Mouse (Mus musculus): Measurements from ENCODE around the gene Aknad1.

Aknad1 gene

DNA sequence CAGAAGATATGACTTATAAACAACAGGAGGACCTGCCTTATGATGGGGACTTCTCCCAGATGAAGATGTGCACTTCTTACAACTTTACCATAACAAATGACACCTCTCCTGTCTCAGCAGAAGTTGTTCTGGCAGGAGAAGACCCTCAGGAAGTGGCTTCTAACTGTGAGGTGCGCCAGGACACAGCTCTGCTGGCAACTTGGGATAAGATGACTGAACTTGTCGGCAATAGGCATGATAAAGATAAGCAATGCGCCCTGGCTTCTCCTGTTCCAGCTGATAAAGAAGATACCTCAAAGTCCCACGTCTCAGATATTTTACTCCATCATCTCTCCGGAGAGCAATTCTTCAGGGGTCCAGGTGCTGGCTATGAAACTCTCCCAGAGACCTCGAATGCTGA, 12.2 kb downstream of the Aknad1 start:
- no peak for DNase-seq

DNA sequence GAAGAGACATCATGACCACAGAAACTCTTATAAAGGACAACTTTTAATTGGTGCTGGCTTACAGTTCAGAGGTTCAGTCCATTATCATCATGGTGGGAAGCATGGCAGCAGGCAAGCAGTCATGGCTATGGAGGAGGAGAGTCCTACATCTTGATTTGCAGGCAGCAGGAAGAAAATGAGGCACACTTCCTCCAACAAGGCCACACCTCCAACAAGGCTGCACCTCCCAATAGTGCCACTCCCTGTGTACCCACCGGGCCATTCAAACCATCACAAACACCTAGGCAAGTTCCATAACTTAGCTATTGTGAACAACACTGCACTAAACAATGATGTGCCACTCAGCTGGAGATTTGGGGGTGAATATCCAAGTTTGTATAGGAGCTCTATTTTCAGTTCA, 15.1 kb downstream of the Aknad1 start:
- DNase-seq, result no peak

DNA sequence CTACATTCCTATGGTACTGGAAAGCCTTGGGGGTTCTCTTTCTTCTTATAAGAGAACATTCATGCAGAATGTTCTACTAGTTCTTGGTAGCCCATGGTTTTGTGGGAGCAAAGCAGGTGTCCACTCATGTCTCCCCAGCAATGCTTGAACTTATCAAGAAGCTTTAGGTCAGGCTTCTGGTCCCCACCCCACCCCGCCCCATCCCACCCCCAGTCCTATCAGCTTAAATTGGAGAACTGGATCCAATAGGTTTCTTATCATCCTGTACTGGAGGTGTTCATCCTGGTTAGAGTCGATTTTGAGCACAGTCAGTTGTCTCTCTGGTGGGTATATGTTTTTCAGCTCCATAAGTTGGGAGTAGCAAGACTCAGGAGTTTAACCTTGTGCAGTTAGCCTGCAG, 16.1 kb downstream of the Aknad1 start:
- no peak for DNase-seq

DNA sequence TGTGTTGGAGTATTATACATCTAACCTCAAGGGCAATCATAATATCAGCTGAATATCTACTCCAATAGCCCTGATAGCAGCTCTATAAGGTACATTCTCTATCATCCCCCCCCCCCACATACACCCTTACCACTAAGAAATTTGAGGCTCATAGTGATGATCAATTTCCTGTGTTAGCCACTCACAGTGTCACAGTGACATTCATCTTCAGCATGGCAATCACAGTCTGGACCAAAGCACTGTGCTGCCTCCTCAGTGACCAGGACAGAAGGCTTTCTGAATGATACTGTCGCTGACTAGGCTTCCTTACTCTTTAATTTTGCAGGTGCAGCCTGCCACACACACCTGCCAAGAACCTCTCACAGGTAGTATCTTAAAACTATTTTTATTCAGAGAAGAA, 16.7 kb downstream of the Aknad1 start:
- DNase-seq, result no peak

DNA sequence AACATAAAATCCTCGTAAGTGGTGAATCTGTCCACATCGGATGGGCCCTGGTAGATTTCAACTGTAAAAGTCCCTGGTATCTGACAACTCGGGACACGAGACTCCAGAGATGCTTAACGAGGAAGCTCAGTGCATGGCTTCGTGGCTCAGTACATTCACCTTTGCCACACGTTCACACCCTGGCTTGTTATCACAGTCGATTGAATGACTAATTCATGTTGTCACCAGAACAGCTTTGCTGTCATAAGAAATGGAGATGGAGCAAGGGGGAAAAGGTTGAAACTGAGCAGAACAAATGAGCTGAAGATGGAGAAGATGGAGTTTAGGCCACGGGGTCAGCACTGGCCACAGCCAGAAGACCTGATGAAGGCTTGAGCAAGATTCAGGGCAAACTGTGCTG, 18.1 kb downstream of the Aknad1 start:
- no peak for DNase-seq

DNA sequence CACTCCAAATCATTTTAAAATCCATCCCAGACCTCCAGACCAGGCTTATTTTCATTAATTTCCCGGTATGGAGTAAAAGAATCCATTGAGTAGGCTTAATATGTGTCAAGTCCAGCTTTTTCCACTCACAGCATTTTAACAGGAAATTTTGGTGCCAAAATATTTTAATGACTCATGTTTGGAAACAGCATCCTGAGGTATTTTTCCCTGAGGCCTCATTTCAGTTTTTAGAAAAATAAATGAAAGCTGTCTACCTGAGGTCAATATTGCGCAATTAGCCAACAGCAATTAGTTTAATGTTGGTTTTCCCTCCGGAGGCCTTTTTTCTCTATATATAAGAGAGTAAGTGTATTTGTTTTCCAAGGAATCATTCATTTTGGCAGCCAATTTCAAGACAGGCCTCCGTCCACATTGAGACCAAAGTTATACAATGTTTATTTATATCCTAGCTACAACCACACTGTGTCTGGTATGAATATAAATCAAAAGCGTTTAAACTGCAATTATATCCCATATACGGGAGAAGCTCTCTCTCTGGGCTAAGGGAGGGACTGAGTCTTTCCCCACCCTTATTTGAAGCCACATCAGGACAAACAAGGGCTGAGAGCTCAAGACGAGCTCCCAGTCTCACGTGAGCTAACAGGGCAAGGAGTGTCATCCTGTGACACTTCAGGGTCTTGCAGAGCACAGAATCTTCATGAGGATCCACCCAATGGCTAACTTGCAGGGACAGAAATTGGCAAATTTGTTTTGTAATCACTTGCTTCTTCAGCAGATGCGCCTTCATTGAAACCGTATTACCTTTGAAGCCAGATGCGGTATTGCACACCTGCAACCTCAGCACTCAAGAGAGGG, 20.3 kb downstream of the Aknad1 start:
- no peak for DNase-seq

DNA sequence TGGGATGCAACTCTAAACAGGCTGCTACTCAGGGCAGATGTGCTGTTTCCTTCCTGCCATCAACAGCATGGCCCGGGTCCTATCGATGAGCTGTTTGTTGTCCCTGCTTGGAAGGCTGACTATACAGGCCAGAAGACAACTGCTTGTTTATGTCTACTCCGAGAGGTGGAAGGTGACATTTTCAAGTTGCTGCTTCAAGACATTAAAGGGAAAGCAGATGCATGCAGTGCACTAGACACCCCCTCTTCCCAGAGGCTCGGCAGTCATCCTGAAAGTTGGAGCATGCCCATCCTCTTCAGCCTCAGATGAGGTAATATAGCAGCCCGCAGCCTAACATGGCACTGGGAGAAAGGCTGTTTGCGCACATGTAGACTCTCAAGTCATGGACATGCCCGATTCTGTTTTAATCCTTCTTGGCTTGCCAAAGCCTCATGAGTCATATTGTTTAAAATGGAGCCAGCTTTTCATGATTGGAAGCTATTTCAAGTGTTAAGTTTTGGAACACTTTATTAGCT, 23.2 kb downstream of the Aknad1 start:
- DNase-seq, result no peak

DNA sequence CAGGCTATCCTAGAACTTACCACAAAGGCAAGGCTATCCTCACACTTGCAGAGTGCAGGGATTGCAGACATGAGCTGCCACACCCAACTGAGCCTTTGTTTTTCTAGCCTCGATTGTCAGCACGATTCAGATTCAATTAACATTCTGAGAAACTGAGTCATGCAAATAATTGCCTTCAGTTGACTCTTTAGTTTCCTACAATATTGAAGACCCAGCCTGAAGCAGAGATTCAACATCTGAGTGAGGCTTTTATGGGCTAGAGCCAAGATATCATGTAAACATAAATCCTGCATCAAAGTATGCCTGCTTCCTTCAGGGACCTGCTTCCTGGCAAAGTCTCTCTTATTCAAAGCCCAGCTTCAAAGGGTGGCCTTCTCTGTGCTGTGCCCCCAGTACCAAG, 24.2 kb downstream of the Aknad1 start:
- no peak for DNase-seq

DNA sequence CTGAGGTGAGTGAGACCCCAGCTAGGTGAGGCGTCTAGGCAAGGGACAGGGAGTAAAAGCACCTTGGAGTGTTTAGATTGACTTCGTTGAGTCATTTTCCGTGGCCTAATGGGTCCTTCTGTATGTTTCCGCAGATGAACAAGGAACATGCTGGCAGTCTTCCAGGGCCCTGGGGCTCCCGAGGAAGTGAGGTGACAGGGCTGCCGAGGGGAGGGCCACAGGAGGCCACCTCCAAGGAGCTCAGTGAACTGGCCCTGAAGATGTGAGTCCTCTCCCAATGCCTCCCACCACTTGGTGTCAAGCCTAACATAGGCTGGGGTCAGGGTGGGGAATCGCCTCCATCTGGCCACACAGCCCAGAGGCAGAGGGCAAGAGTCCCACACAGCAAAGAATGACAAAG, 25.5 kb downstream of the Aknad1 start:
- no peak for DNase-seq

DNA sequence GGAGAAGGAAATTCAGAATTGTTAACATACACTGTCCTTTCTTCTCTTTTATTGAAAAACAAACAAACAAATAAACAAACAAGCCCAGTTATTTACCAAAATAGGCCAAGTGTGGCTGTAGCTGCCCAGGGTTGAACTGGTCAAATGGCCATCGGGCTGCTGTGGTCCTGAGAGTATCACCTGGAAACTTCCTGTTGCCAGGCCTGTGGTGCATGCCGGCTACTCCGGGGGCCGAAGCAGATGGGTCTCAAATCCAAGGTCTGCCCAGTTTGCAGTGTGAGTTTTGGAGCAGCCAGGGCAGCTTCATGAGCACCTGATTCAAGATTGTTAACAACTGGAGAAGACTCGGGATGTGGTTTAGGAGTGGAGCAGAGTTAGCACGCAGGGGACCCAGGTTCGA, 26.0 kb downstream of the Aknad1 start:
- no peak for DNase-seq

DNA sequence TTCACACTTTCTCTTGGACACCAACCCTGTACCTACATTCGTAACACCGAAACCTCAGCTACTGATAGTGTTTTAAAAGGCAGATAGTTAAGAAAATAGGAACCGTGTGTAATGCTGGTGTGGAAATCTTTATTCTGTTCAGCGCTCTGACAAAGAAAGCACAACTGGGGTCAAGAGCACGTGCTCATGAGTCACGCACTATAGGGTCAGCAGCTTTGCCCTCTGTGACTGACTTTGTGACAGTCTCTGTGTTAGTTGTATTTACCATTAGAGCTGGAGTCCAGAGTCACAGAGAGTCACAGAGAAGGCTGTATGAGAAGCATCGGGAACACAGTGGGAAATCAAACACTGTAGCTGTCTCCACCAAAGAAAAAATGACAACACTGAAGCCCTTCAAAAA, 27.5 kb downstream of the Aknad1 start:
- no peak for DNase-seq

DNA sequence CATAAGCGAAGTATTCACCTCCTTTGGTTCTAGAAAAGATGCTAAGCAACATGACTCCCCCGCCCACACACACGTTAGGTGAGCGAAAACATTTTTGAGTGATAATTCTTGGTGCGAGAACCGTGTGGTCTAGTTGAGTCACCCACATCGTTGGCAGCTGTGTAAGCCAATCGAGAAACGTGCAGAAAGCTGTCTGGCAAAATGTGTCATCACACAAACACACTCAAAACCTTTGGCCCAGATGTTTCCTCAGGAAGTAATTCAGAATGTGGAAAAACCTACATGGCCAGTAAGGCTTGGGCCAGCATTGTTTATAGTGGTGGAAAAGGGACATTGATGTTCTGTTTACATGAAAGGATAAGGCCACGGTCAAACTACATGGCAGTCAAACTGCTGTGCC, 28.0 kb downstream of the Aknad1 start:
- no peak for DNase-seq

DNA sequence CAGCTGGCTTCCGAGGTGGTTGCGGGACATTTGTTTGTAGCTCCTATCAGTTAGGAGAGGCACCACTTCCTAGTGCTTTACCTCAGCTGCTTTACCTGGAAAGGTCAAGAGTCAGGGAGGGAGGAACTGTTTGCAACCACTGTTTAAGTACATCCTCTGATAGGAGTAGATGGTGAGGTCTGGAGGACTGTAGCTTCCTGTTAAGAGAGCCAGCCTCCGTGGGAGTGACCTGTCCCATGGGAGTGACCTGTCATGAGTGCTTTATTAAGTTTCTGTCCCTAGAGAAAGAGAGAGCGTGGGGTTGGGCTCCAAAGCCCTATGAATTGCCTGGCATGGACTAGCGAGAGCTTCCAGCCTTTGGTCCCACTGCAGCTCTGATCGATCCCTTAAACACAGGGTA, 30.1 kb downstream of the Aknad1 start:
- DNase-seq, result no peak

DNA sequence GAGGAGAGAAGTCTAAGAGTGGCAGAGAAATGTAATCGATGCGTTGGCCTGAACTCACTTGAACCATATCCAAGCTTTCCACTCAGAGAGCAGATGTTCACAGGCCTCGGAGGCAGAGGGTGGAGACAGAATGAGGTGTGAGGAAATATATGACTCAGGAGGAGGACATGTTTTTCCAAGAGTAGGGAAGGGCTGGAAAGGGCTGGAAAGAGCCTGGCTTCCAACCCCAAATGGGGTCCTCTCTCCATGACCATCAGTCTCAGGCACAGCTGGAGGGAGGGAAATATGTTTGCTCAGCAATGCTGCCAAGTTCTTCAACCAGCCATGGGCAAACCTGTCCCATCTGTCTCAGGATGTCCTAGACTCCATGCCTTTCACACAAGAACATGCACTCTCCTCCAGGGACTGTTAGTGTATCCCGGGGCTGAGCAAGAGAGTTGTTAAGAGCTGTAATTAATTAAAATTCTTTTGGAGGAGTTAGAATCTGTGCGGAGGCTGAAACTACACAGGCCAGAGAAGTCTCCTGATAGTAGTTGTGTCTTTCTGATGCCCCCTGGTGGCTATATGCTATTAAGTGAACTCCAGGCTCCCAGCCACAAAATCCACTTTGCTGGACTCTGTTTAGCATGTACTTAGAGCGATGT, 31.4 kb downstream of the Aknad1 start:
- peak; percentile 26 for DNase-seq

DNA sequence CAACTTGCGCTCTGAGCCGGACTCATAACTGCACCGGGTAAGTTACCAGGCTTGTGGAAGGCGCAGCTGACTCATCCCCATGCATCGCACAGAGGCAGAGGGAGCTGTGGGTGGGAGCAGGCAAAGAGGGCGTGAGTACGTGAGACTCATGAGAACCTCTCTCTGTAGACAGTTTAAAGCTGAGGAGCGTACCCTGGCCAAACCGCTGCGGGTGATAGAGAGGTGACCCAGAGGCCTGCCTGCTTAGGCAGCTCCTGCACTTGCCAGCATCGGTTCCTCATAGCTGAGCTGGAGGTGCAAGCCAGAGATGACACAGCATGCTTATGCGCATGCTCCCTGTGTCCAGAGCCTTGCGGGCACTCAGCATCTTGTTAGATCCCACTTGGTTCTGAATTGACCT, 32.8 kb downstream of the Aknad1 start:
- DNase-seq, result no peak

DNA sequence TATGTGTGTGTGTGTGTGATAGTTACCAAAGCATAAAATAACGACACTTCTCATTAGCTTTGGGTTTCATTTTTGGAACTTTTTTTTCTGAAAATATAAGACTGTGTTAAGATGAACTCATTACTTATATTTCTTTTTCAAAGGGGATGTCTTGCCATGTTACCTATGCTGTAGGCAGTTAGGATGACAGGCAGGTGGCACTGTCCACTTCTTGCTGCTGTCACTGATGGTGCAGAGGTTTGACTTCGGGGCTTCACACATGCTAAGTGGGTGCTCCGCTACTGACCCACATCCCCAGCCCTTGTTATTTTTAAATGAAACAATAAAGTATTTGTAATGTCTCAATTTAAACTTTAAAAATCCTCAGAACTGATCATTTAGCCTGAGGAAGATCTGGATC, 33.4 kb downstream of the Aknad1 start:
- DNase-seq, result no peak

DNA sequence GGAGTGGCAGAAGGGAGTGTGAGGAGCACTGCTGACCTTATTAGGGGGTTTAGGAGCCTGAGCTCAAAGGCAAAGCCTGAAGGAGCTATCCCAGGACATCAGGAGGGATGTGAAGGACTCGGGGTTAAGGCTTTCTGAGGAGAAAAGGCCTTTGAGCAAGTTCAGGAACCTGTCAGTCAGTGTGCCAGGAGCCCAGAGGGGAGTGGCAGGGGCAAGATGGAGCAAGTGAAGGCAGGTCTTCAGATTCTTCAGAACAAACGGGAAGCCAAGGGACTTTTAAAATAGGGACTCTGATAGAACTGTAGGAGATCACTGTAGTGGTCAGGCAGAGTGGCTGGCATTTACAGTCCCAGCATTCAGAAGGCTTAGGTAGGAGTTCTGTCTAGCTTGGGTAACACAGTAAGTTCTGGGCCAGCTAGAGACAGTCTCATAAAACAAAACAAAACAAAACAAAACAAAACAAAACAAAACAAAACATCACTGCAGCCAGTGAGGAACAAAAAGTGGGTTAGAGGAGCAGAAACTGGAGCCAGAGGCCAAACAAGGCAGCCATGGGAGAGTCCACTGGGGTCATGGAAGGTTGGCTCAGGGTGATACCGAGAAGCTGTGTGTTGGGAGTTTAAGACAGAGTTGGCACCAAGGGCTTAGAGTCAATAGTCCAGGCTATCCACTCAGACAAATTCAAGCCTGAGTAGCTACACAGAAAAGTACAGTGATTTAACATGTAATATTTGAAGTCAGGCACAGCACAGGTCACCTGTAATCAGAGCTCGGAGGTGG, 39.5 kb downstream of the Aknad1 start:
- DNase-seq, result no peak

DNA sequence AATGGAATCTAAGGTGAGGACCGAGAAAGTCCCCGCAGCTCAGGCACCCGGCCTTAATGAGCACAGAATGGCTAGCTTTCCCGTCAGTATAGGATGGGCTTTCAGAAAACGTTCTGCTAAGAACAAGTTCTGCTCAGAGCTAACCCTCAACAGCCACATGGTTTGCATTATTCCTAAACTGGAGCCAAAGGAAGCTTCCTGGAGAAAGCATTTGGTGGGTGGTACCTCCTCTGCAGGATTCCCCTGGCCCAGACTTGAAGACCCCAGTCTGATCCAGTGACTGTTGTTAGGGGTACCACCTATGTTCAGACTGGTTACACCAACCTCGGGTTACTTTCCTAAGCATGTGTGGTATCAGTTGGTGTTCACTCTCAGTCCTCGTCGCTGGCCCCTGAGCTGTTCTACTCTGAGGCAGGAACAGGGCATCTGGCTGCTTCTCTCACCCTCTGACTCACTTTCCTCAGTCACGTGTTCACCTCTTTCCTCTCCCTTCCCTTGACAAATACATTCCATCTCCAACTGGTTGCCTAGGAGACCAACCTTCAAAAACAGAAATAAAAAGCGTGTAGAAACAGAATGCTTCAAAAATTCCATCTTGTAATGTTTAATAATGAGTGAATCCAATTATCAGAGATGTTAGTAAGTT, 41.9 kb downstream of the Aknad1 start:
- DNase-seq, result no peak

DNA sequence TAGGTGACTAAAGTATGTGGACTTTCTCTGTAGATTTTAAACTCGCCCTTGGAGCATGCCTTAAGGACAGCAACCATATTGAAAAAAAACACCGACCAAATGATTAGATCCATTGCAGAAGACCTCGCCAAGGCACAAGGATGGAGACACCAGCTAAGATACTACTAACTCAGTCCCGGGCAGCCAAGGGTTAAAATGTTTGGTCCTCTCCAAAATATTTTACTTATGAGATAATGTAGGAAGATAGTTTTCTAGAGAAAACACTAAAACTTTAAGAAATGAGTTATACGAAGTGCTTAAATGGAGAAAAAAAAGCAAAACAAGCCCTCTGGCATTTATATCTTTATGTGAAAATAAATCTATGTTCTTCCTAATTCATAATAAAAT, 42.4 kb downstream of the Aknad1 start:
- no peak for DNase-seq

DNA sequence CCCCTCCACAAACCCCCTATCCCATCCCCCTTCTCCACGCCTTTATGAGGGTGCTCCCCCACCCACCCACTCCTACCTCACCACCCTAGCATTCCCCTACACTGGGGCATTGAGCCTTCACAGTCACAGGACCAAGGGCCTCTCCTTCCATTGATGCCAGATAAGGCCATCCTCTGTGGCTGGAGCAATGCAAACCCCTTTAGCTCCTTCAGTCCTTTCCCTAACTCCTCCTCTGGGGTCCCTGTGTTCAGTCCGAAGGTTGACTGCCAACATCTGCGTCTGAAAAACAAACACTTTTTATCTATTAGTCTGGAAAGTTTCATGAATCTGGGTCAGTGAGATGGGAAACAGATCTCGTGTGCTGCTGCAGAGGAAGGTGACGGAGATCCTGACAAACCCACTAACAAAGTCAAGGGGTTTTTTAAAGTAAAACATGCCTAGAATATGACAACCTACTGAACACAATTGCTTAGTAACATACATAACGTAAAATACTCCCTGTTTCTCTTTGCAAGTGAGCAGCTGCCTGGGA, 43.0 kb downstream of the Aknad1 start:
- no peak for DNase-seq

DNA sequence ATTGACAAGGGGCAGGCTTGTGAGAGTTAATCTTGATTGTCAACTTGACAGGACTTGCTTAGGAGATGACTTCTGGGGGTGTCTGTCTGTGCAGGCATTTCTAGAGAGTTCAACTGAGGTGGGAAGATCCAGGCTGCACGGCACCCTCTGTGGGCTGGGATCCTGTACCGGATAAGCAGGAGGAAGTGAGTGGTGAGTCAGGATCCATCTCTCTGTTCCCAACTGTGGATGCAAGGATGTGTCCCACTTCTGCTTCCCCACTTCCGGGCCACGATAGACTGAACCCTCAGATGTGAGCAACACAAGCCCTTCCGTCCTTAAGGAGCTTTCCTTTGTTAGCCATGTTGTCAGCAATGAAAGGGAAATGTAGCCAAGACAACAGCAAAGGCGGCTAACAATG, 47.1 kb downstream of the Aknad1 start:
- no peak for DNase-seq

DNA sequence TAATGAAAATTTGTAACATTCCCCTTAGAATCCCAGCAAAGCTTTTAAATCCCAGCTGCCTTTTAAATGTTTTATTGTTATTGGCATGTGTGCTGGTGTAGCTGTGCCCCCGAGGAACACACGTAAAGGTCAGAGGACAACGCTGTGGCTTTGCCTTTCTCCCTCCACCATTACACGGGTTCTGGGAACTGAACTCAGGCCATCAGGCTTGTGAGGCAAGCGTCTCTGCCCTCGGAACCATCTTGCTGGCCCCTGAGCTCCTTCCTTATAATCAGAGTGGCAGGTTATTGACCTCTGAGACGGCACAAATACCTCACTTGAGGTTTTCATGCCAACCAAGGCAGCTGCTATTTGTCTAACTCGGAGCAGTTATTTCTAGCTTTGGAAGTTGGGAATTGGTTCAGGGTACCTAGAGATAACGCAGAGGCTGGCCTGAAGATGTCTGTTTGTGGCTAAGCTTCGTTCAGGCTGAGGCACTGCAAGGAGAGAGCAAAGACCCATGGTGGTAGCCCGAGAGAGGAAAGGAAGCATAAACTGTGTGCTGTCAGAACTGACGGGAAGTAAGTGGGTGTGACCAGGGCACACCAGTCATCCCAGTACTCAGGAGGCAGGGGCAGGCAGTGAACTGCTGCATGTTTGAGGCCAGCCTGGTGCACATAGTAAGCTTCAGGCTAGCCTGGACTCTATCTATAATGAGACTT, 48.4 kb downstream of the Aknad1 start:
- DNase-seq, result no peak

DNA sequence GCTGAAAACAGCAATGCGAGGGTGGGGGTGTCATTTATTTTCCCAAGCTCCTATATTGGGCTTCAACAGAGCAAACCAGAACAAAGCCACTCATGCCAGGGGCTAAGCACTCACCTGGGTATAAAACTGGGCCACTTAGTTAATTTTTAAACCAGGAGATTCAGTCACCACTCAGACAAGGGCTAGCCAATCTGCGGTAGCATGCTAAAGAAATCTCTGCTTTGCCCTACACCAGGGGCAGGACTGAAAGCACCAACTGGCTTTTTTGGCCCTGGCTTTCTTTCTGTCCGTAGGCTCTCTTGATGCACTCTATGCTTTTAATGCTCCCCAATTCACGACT, 49.0 kb downstream of the Aknad1 start:
- DNase-seq, result no peak

Data from cerebellum, adult 11 months (tissue).